Mouse (Mus musculus) CH12.LX (cell line): ENCODE results near the gene Hoxb13.

Experiments
- CTCF ChIP-seq, 2 experiments: IDR thresholded peaks in 1 of 2; conservative IDR thresholded peaks in 1 of 2; 2 replicates each; pipeline ENCODE4 v1.5.1; 2011 to 2012; ENCODE audit warnings: low read depth in 2 of 2, low read length in 2 of 2, improper control_type of control experiment in 1 of 2, inconsistent platforms in 1 of 2, mild to moderate bottlenecking in 1 of 2, moderate library complexity in 1 of 2
- MEF2A ChIP-seq: IDR thresholded peaks from 2 replicates; pipeline ENCODE4 v1.6.1; 2014; ENCODE audit warnings: low read depth, mild to moderate bottlenecking, inconsistent platforms, low read length, improper control_type of control experiment, borderline replicate concordance
- POLR2A ChIP-seq: IDR thresholded peaks from 2 replicates; pipeline ENCODE4 v1.6.1; 2011; ENCODE audit warnings: low read depth, mild to moderate bottlenecking, improper control_type of control experiment, low read length
- USF1 ChIP-seq: IDR thresholded peaks from 2 replicates; pipeline ENCODE4 v1.6.1; 2014; ENCODE audit warnings: low read depth, mild to moderate bottlenecking, inconsistent platforms, low read length, improper control_type of control experiment
- USF2 ChIP-seq: conservative IDR thresholded peaks from 2 replicates; pipeline ENCODE4 v1.6.1; 2011; ENCODE audit warnings: low read depth, low read length, improper control_type of control experiment
- ZKSCAN1 ChIP-seq: IDR thresholded peaks from 2 replicates; pipeline ENCODE4 v1.6.1; 2012; ENCODE audit warnings: low read depth, inconsistent platforms, low read length, improper control_type of control experiment, borderline replicate concordance

GRCm38 (mm10) chr11:96202401-96203081 lies 8.4 kb downstream of the Hoxb13 start:
- TF ChIP-seq CTCF (conservative IDR thresholded peaks at IDR 0.05 in 1 of 2, IDR thresholded peaks at IDR 0.05 in 1 of 2; ENCODE audit: low read depth in 2 of 2, low read length in 2 of 2), result no peak
- TF ChIP-seq USF2, result no peak
- TF ChIP-seq MEF2A, result no peak
- TF ChIP-seq USF1, result no peak
- TF ChIP-seq ZKSCAN1, result no peak
- no peak for TF ChIP-seq POLR2A
